ENCODE assay signal across 8 mouse cellular contexts in the genomic region with DNA sequence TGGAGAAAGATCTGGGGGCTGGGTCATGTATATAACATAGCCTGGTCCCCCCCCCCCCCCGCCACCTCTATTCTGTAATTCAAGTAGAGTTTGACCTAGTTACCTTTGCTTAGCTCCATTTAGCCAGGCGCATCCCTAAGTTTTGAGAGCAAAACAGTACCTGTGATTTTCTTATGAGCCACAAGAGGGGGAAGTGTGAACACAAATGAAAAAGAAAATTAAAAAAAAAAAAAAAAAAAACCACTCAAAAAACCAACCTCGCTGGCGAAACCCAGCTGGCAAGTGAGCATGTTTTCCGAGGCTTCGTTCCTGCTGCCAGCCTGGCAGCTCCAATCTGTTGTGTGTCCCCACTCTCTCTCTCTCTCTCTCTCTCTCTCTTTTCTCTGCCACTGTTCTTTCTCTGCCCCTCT.
DNase-seq lines count a peak whose midpoint lies in the region; ATAC-seq and TF ChIP-seq lines count a peak whose summit lies in the region.

No protein-coding gene starts in this region.

- H3K4me2 ChIP-seq in heart, embryonic 12.5 days: peak overlapping the region; percentile 43; the same call in 1 of the 2 replicates

- no peaks in the 10 kb centered on the region for H3K9me3 ChIP-seq in heart, embryonic 12.5 days (replicated peaks)

- DNase-seq in heart, adult 11 months: no peak
- DNase-seq in 416B (ENCODE audit: low read depth): peak; percentile 2
- peak; percentile 81 for DNase-seq in brain, adult 2 months (ENCODE audit: low read depth, low spot score)
- peak; percentile 19 to 47 for DNase-seq in gastrocnemius, postnatal 4 days (ENCODE audit: low spot score in 2 of 2)
- DNase-seq in layer of hippocampus, postnatal 25 days (ENCODE audit: extremely low spot score in 1 of 2, low spot score in 1 of 2): peak; percentile 25 to 41
- DNase-seq in right cerebral cortex, postnatal 10 days (ENCODE audit: low spot score in 2 of 2): peak; percentile 84 to 87
- DNase-seq in thymus, adult 2 months: no peak

- no peaks in the 10 kb centered on the region for H3K36me3 ChIP-seq in heart, embryonic 12.5 days
- H3K36me3 ChIP-seq in thymus, adult 2 months (ENCODE audit: control insufficient read depth, insufficient read depth, low read length): no peaks in the 10 kb centered on the region

- 24% methylated on average over 6 of the region's 6 CpGs for WGBS in heart, embryonic 12.5 days
- 9% methylated on average over 6 of the region's 6 CpGs for WGBS in thymus, adult 2 months

- TF ChIP-seq CTCF in thymus, adult 2 months (IDR thresholded peaks at IDR 0.05; ENCODE audit: borderline replicate concordance, control insufficient read depth, extremely low read depth, insufficient read depth, low read length, poor library complexity): no peak

- ATAC-seq in heart, embryonic 12.5 days (ENCODE audit: insufficient number of reproducible peaks, low FRiP score): peak; percentile 45; the same call in 1 of the 2 replicates

- H3K4me1 ChIP-seq in heart, embryonic 12.5 days (replicated peaks): peaks cover 19% of the 10 kb centered on the region
- H3K4me1 ChIP-seq in thymus, adult 2 months (replicated peaks; ENCODE audit: control insufficient read depth, insufficient read depth, low read length): no peaks in the 10 kb centered on the region

- no peak overlapping the region for H3K4me3 ChIP-seq in heart, embryonic 12.5 days
- H3K4me3 ChIP-seq in thymus, adult 2 months (ENCODE audit: control insufficient read depth, insufficient read depth, low read length): no peak overlapping the region

- no peak for TF ChIP-seq POLR2A in thymus, adult 2 months (IDR thresholded peaks at IDR 0.05; ENCODE audit: control insufficient read depth, extremely low read depth, insufficient read depth, low read length, poor library complexity)

- H3K9ac ChIP-seq in heart, embryonic 12.5 days: no peak overlapping the region

- no peaks in the 10 kb centered on the region for H3K27me3 ChIP-seq in heart, embryonic 12.5 days (replicated peaks)
- H3K27me3 ChIP-seq in thymus, adult 2 months (ENCODE audit: control insufficient read depth, insufficient read depth, low read length): no peaks in the 10 kb centered on the region

- no peak overlapping the region for H3K27ac ChIP-seq in heart, embryonic 12.5 days (ENCODE audit: poor library complexity, severe bottlenecking)
- H3K27ac ChIP-seq in thymus, adult 2 months (ENCODE audit: control insufficient read depth, insufficient read depth, low read length): no peak overlapping the region

Comparison
In these comparisons a context has a peak if more than half of its experiments do, and no peak if none do; other contexts are left out.
1. DNase-seq: peak in 416B (single experiment), brain, adult 2 months (single experiment), gastrocnemius, postnatal 4 days (2 of 2), layer of hippocampus, postnatal 25 days (2 of 2) and right cerebral cortex, postnatal 10 days (2 of 2); none in heart, adult 11 months (single experiment) and thymus, adult 2 months (single experiment).